Mouse (Mus musculus) Patski (cell line): ENCODE measurements around the gene Prr5. TPM values are rescaled to one million over a fixed set of nuclear protein-coding genes. Genes with fewer than 3 reads are reported as not detected.

Experiments
- ATAC-seq: fragments of 100-300 bp; one replicate; pipeline ENCODE4 v1.8.0; 2021
- CTCF ChIA-PET: fragments of 350-600 bp; sonication (Branson Sonifier 250); formaldehyde crosslinking; loops from one replicate; lab custom pipeline; 2022; ENCODE audit warnings: inconsistent platforms; lab: Charles Lee
- POLR2A ChIA-PET: fragments of 350-600 bp; sonication (Branson Sonifier 250); formaldehyde crosslinking; loops from one replicate; lab custom pipeline; 2022; ENCODE audit warnings: antibody characterized with exemption, inconsistent platforms; lab: Charles Lee
- DNase-seq: peaks from one replicate; pipeline ENCODE4 v3.0.0-alpha.2; 2011; ENCODE audit warnings: low read depth, low spot score
- H3K27me3 ChIP-seq: fragments of 371-371 bp; one replicate; pipeline ENCODE4 v1.5.1; 2021
- CTCF ChIP-seq: fragments of 100-300 bp; IDR thresholded peaks from one replicate; pipeline ENCODE4 v1.5.1; 2021
- in situ Hi-C: fragments of 300-500 bp; cut with MboI; formaldehyde crosslinking; loops from 3 replicates; pipeline ENCODE4 v1.11.1; 2018; ENCODE audit warnings: low pct_unique_long_range_greater_than_20kb, mixed read lengths
- polyA plus RNA-seq: library from polyadenylated mRNA; unstranded; gene quantifications from one replicate; pipeline ENCODE4 v1.2.3, GENCODE M21; 2021

Prr5 gene
- polyA plus RNA-seq, 1 experiment from 2014 or later = 15.6 TPM

DNA sequence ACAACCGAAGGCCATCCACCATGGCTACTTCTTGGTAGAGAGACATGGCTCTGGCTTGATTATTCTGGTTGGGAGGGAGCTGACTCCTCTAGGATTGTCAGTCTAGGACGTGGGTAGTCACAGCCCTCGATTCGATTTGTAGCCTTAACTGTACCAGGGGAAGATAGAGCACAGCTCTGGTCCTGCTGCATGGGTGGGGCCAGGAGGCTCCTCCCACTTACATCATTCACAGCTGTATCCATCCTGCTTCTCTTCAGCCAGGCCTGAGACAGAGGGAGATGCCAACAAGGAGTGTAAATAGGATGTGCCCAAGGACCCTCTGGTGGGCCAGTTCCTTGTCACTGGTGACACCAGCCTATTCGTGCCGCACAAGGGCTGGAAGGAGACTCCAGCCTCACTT is 1.8 kb upstream of the Prr5 start:
- no peak for DNase-seq
- TF ChIP-seq CTCF = no peak
- CTCF ChIA-PET = no interaction called here

DNA sequence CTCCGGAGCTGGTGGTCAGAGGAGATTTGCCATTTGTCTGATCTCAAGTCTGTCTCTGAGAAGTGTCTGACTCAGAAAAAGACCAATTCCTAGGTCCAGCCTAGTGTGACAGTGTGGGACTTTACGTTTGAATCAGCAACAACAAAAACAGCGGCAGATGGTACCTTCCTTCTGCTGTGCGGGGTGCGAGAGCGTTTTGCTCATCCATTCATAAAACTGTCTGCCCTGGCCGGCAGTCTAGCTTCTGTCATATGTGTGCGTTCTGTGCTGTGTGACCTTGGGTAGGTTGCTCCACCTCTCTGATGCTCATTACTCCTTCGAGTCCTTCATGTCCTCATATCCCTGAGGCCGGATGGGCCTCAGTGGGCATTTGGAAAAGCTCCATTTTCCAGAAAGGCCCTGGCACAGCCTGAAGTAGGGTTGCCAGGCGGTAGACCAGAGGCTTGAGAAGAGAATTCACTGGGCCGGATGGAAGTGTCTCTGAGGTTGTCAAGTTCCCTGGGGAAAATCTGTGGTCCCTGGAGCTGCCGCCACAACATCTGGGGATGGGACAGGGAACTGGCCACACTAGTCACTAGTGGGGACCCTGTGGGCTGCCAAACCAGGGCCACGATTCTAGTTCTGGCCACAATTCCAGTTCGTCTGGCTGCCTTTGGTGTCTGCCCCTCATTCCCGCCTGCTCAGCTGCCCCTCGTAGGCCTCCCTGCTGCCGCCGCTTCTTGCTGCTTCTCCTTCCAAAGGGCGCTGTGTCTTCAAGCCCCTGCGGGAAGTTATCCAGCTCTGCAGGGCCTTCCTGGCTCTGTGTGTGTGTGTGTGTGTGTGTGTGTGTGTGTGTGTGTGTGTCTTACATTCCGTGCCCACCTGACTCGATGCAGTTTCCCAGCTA is 594 bp downstream of the Prr5 start:
- DNase-seq (no peak), ATAC-seq (no peak)
- H3K27me3 ChIP-seq = no peaks in the 10 kb centered on the region
- in situ Hi-C loops = no loop called here
- CTCF ChIA-PET = interaction anchor here (1.3 kb wide), 1 partner anchor 31 kb away, joined by 6 read pairs; no protein-coding TSS in a partner anchor
- no peak for TF ChIP-seq CTCF
- POLR2A ChIA-PET = no interaction called here

More for the DNA sequence above, 1.8 kb upstream of the Prr5 start:
- no peaks in the 10 kb centered on the region for H3K27me3 ChIP-seq
- in situ Hi-C loops = no loop called here
- POLR2A ChIA-PET = no interaction called here
- ATAC-seq = no peak

DNA sequence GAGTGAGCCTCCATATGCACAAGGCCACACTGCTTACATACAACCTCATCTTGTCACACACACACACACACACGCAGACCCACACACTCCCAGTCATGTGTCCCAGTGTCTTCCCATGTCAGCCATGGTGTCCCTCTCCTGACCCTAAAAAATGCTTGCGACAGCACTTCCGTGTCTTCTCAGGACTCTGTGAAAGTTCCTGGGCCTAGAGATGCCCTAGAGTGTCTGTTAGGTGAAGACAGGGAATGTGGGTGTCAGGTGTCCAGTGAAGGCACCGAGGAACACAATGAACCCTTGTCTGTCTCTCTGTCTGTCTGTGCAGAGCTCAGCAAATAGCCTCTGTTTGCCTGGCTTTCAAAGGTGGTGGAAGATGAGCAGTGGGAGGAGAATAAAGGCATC is 1.2 kb downstream of the Prr5 start:
- ATAC-seq = no peak
- POLR2A ChIA-PET = no interaction called here

DNA sequence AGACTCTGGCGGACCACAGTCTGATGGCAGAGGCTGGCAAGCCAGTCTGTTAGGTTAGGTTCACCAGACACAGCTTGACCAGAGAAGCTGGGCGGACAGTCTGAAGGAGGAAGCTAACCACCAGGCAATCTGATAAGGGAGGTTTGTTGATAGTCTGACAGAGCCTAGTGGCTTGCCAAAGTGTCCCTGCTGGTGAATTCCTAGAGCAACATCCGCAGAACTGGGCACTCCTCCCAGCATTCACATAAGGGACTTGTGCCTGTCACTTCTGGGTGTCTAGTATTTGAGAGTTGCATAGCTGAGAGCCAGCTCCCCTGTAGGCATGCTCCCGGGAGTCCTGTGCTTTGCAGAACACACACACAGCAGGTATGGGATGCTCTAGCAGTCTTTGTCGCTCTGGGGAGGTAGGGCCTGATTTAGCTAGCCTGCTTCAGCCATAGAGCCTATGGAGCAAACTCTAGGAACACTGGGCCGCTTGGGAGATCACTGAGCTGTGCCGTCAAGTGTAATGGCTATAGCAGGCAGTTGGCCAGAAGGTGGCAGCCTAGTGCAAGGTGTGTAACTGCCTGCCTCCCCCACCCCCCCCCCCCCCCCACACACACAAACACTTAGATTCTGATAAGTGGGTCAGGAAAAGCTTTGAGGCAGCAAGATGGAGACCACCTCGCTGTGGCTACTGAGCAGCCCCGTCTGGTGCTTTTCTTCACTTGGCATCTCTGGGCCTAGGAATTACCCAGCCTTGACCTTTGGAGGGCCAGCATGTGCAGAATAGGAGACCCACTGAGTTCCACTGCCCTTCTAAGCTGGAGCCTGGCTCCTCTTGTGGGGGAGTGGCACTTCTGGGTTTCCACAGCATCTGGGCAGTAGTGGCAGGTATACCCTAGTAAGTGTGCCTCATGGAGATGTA is 2.2 kb downstream of the Prr5 start:
- no peak for TF ChIP-seq CTCF
- ATAC-seq = no peak
- H3K27me3 ChIP-seq = no peaks in the 10 kb centered on the region
- POLR2A ChIA-PET = interaction anchor here (0.5 kb wide), 1 partner anchor 1858 kb away, joined by 6 read pairs; no protein-coding TSS in a partner anchor
- in situ Hi-C loops = no loop called here
- CTCF ChIA-PET = interaction anchor here (1.1 to 5.2 kb wide), 9 partner anchors 12 to 87 kb away, joined by 3 to 32 read pairs (median 5); no protein-coding TSS in a partner anchor
- DNase-seq = no peak

More for the DNA sequence above, 1.2 kb downstream of the Prr5 start:
- in situ Hi-C loops = no loop called here
- TF ChIP-seq CTCF = no peak
- CTCF ChIA-PET = interaction anchor here (1.7 to 5.2 kb wide), 2 partner anchors 31 to 70 kb away, joined by 7 to 32 read pairs; no protein-coding TSS in a partner anchor
- H3K27me3 ChIP-seq = no peaks in the 10 kb centered on the region
- DNase-seq = no peak

GRCm38 (mm10) chr15:84672308-84672615 is 2.8 kb downstream of the Prr5 start:
- TF ChIP-seq CTCF = no peak
- H3K27me3 ChIP-seq = no peaks in the 10 kb centered on the region
- no peak for DNase-seq
- ATAC-seq = no peak
- in situ Hi-C loops = no loop called here
- CTCF ChIA-PET = interaction anchor here (1.1 to 5.2 kb wide), 9 partner anchors 11 to 86 kb away, joined by 3 to 32 read pairs (median 5); no protein-coding TSS in a partner anchor
- POLR2A ChIA-PET = no interaction called here

DNA sequence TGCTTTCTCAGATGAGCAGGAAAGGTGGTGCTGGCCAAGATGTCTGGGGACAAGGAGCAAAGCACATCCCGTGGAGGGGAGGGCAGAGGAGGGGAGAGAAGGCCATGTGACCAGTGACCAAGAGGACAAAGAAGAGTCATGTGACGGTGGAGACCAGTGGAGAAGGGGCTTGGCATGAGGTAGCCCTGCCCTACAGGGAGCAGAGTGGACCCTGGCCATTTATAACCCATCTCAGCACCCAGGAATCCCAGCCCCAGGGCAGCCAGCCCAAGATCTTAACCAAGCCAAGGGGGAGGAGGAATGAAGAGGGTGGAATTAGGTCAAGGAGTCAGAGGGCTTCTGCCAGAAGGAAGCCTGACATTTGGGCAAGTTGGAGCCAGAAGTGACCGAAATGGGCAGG is 3.2 kb downstream of the Prr5 start:
- TF ChIP-seq CTCF = no peak
- CTCF ChIA-PET = interaction anchor here (1.2 to 5.2 kb wide), 8 partner anchors 18 to 86 kb away, joined by 4 to 32 read pairs (median 6); no protein-coding TSS in a partner anchor
- H3K27me3 ChIP-seq = no peaks in the 10 kb centered on the region
- ATAC-seq (no peak), DNase-seq (no peak)
- in situ Hi-C loops = no loop called here
- POLR2A ChIA-PET = no interaction called here

GRCm38 (mm10) chr15:84674329-84675067 is 5.1 kb downstream of the Prr5 start:
- H3K27me3 ChIP-seq = no peaks in the 10 kb centered on the region
- POLR2A ChIA-PET = interaction anchor here (1.4 kb wide), 1 partner anchor 10 kb away, joined by 4 read pairs; no protein-coding TSS in a partner anchor
- CTCF ChIA-PET = interaction anchor here (1.2 to 5.2 kb wide), 4 partner anchors 10 to 27 kb away, joined by 3 to 32 read pairs (median 3); no protein-coding TSS in a partner anchor
- in situ Hi-C loops = no loop called here
- no peak for DNase-seq
- no peak for ATAC-seq
- TF ChIP-seq CTCF = no peak

DNA sequence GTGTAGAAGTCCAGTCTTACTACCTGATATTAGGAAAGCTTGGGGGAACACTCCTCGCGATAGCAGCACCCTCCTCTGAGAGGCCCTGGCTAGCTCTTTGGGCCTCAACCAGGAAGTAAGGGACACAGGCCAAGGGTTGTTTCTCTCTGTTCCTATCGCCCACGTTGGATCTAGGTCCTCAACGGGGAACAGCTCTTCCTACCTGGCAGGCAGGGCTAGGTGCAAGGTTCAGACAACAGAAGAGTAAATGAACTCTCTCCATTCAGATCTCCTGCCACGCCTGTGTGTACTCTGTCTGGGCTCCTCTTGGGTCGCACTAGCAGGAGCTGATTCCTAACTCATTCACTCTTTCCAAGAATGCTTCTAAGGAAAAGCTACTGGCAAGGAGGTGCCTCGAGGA is 5.9 kb downstream of the Prr5 start:
- ChIA-PET CTCF (interaction anchor here (1.2 to 5.2 kb wide), 4 partner anchors 9 to 26 kb away, joined by 3 to 32 read pairs (median 3); no protein-coding TSS in a partner anchor), POLR2A (interaction anchor here (0.5 to 1.4 kb wide), 2 partner anchors 10 to 456 kb away, joined by 4 read pairs; no protein-coding TSS in a partner anchor)
- in situ Hi-C loops = no loop called here
- TF ChIP-seq CTCF = no peak
- ATAC-seq = no peak
- H3K27me3 ChIP-seq = no peaks in the 10 kb centered on the region
- no peak for DNase-seq

GRCm38 (mm10) chr15:84677943-84678342 is 8.5 kb downstream of the Prr5 start:
- in situ Hi-C loops = no loop called here
- POLR2A ChIA-PET = interaction anchor here (0.7 kb wide), 1 partner anchor 62 kb away, joined by 8 read pairs; no protein-coding TSS in a partner anchor
- DNase-seq (no peak), ATAC-seq (no peak)
- CTCF ChIA-PET = interaction anchor here (1.2 kb wide), 1 partner anchor 22 kb away, joined by 3 read pairs; no protein-coding TSS in a partner anchor
- TF ChIP-seq CTCF = no peak
- H3K27me3 ChIP-seq = no peaks in the 10 kb centered on the region
